8 mouse cellular contexts compared by ENCODE assay signal in genomic region chr9:37053601-37054512, GRCm38 (mm10).
DNase-seq lines count a peak whose midpoint lies in the region; ATAC-seq and TF ChIP-seq lines count a peak whose summit lies in the region.

No protein-coding gene starts in this region.

- intact Hi-C loops in heart, postnatal 25 days (cut with DNase I): loop anchor here (5.0 kb wide), 1 partner anchor 48 kb away; no protein-coding TSS in a partner anchor

- DNase-seq in urinary bladder, postnatal 14 days (ENCODE audit: low spot score): peak; percentile 38
- no peak for DNase-seq in urinary bladder, postnatal 36 days (ENCODE audit: low spot score in 2 of 2)
- peak; percentile 87 for DNase-seq in forebrain, embryonic 11.5 days (ENCODE audit: low spot score)
- DNase-seq in heart, postnatal 25 days (ENCODE audit: low spot score): peak; percentile 64
- DNase-seq in kidney, postnatal 4 days: peak; percentile 86 to 89
- DNase-seq in midbrain, postnatal 0 days (ENCODE audit: low spot score): peak; percentile 84
- no peak for DNase-seq in cerebellum, adult 11 months
- no peak for DNase-seq in thymus, postnatal 4 days

- WGBS in forebrain, embryonic 11.5 days: 12% methylated on average over 21 of the region's 21 CpGs
- WGBS in midbrain, postnatal 0 days: 14% methylated on average over 21 of the region's 21 CpGs

- peak; percentile 88 for ATAC-seq in forebrain, embryonic 11.5 days (replicated peaks; ENCODE audit: low FRiP score)
- ATAC-seq in midbrain, postnatal 0 days (ENCODE audit: low FRiP score): peak; percentile 72

- H3K4me3 ChIP-seq in forebrain, embryonic 11.5 days (ENCODE audit: low read depth, low read length): no peak overlapping the region
- peak overlapping the region; percentile 8; the same call in 1 of the 2 replicates for H3K4me3 ChIP-seq in midbrain, postnatal 0 days (ENCODE audit: low read depth, low read length)

- peak overlapping the region; percentile 5 for H3K9ac ChIP-seq in forebrain, embryonic 11.5 days (ENCODE audit: low read length)
- 0 out of 2 replicates have a peak overlapping the region, but pooled peaks have one; percentile 19 for H3K9ac ChIP-seq in midbrain, postnatal 0 days (replicated peaks; ENCODE audit: low read length, poor library complexity, severe bottlenecking)

- no peaks in the 10 kb centered on the region for H3K9me3 ChIP-seq in forebrain, embryonic 11.5 days (ENCODE audit: control insufficient read depth, low read length)
- no peaks in the 10 kb centered on the region for H3K9me3 ChIP-seq in midbrain, postnatal 0 days (ENCODE audit: low read length)

- peak overlapping the region; percentile 48 for H3K4me2 ChIP-seq in forebrain, embryonic 11.5 days (ENCODE audit: low read depth, low read length, severe bottlenecking)
- H3K4me2 ChIP-seq in midbrain, postnatal 0 days (ENCODE audit: low read depth, low read length, poor library complexity, severe bottlenecking): peak overlapping the region; percentile 45

- peaks cover 27% of the 10 kb centered on the region for H3K4me1 ChIP-seq in forebrain, embryonic 11.5 days (replicated peaks; ENCODE audit: control insufficient read depth, insufficient read depth, low read length)
- H3K4me1 ChIP-seq in midbrain, postnatal 0 days (ENCODE audit: insufficient read depth, low read length): peaks cover 34% of the 10 kb centered on the region

- peak overlapping the region; percentile 66 for H3K27ac ChIP-seq in forebrain, embryonic 11.5 days (ENCODE audit: low read depth, low read length)
- H3K27ac ChIP-seq in midbrain, postnatal 0 days (ENCODE audit: low read depth, low read length): peak overlapping the region; percentile 51

- no peak for TF ChIP-seq CTCF in midbrain, postnatal 0 days (IDR thresholded peaks at IDR 0.05)

- H3K27me3 ChIP-seq in forebrain, embryonic 11.5 days (ENCODE audit: control insufficient read depth, insufficient read depth, low read length): no peaks in the 10 kb centered on the region
- no peaks in the 10 kb centered on the region for H3K27me3 ChIP-seq in midbrain, postnatal 0 days (ENCODE audit: insufficient read depth, low read length)

- no peaks in the 10 kb centered on the region for H3K36me3 ChIP-seq in forebrain, embryonic 11.5 days (ENCODE audit: control insufficient read depth, insufficient read depth, low read length)
- no peaks in the 10 kb centered on the region for H3K36me3 ChIP-seq in midbrain, postnatal 0 days (ENCODE audit: insufficient read depth, low read length)

Comparison
In these comparisons a context has a peak if more than half of its experiments do, and no peak if none do; other contexts are left out.
1. DNase-seq: peak in urinary bladder, postnatal 14 days (single experiment), forebrain, embryonic 11.5 days (single experiment), heart, postnatal 25 days (single experiment), kidney, postnatal 4 days (2 of 2) and midbrain, postnatal 0 days (single experiment); none in urinary bladder, postnatal 36 days (0 of 2), cerebellum, adult 11 months (single experiment) and thymus, postnatal 4 days (single experiment).